Mouse (Mus musculus): Measurements from ENCODE around the gene Borcs8. TPM values are rescaled to one million over a fixed set of nuclear protein-coding genes. Genes with fewer than 3 reads are reported as not detected.

The Borcs8 gene
- polyA plus RNA-seq (2015; fragmentation: Illumina TruSeq; extraction: RNeasy Lipid Tissue Mini Kit (QIAGEN cat#74804); ENCODE audit: low read depth, low replicate concordance), result 79.7 TPM

DNA sequence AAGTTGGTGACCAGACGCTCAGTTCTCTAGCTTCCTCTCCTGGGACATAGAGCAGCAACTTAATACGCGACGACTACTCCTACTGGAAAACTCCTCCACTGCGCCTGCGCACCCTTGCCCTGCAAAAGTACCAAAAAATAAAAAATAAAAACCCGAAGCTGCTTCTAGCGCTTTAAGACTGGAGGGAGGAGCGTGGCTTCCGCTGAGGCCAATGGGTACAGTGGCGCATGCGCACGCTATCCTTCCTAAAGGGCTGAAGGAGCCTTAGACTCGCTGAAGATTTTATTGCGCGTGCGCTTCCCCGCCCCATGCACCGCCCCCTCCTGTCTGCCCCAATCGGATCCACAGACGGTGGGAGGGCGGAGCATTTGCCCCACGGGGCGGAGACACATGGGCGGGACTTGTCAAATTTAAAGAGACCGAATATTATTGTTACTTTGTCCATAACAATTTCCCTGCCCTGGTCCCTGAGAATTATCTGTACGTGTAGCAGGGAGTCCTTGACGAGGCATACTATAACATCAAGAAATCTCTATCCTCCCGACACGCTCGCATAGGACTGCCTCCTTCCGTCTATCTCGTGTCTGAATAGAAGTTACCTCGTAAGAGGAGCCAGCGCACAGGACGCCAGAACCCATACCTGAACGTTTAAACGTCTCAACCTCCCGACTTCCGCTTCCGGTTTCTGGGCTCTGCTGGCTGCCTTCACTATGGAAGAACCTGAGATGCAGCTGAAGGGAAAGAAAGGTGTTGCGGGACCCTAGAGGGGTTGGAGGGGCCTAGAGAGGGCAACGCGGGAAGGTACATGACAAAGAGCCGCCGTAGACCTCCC is at the start of gene Borcs8, which contains the start of the genes Rfxank and Mef2b:
Borcs8 (plus strand) TSS at position 474 of the 832 bp plus-strand sequence.
Rfxank (minus strand) TSS at position 129 of the 832 bp plus-strand sequence.
Mef2b (plus strand) TSS at position 686 of the 832 bp plus-strand sequence.

DNA sequence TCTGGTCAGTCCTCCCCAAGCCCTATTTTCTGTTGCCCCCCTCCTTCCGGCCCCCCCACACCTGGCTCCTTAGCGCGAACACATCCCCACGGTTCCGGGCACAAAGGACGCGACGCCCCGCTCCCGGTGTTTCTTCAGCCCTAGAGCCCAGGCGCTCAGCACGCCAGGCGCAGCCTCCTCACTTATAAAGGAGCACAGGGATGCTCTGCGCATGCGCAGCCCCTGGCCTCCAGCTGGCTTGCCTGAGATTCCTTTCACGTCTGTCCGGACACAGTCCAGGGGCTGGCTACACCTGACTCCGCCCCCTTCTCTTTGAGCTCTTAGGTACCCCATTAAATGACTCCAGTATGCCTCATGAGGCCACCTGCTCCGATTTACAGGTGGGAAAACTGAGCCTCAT is 18.6 kb upstream of the Borcs8 start, which contains the start of gene Ncan:
Ncan (minus strand) TSS at position 207 of the 400 bp plus-strand sequence.

DNA sequence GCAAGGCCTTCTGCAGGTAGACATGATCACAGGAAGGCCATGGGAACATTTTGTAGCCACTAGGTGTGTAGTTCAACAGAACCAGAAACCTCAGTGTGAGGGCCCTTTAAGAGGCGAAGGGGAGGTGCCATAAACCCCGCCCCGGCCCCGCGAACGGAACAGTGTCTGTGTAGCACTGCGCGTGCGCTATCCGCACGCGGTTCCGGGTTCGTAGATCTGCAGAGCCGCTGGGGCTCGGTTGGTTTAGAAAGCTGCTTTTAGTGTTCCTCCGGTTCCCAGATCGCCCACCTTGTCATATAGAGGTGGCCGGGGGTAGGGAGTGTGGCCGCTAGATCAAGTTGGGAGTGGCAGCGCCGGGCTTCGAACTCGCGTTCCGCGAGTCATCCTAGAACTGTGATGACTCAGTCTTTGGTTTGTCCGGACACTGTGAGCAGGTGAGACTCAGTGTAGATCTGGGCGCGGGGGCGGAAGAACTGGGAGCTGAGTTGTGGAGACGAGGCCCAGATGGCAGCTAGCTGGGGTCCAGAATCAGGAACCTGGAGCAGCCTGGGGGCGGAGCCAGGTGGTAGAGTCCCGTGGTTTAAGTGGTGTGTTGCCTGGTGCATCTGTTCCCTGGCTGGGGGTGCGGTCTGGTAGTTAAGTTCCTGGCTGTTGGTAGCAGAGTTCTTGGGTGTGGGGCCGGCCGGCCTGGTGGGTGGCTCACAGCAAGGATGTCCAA is 8.0 kb upstream of the Borcs8 start, which contains the start of gene Nr2c2ap:
Nr2c2ap (plus strand) TSS at position 168 of the 718 bp plus-strand sequence.

DNA sequence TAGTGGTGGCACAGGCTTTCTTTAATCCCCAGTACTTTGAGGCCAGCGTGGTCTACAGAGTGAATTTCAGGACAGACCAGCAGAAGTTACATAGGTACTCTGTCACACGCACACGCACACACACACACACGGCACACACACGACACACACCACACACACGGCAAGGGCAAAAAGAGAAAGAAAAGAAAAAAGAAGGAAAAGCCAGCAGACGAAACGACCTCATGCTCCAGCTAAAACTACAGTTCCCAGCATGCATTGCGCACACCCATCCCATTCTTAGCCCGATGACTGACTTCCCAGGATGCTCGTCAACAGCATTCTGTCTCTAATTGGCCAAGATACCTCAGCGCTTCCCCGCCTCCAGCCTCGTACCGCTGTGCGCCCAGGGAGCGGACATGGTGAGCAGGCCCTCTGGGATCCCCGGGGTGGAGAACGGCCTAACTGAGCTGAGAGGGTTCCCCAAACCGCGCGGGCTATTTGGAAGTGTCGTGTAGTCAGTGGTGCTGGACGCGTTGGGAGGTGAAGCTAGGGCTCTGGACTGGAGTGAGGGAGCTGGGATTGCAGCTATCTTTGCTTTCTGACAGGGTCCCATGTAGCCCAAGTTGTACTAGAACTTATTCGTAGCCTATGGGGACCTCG is 32.9 kb downstream of the Borcs8 start, which contains the start of gene Tmem161a:
Tmem161a (plus strand) TSS at position 314 of the 639 bp plus-strand sequence.

Other genes with a start within 250 kb of the Borcs8 start
- gene Tssk6, start 237.3 kb upstream of the Borcs8 start, polyA plus RNA-seq (2015; fragmentation: Illumina TruSeq; extraction: RNeasy Lipid Tissue Mini Kit (QIAGEN cat#74804); ENCODE audit: low read depth, low replicate concordance), result not detected
- gene Ndufa13, start 236.9 kb upstream of the Borcs8 start, polyA plus RNA-seq (2015; fragmentation: Illumina TruSeq; extraction: RNeasy Lipid Tissue Mini Kit (QIAGEN cat#74804); ENCODE audit: low read depth, low replicate concordance), result 228 TPM
- 14.3 TPM for gene Yjefn3, start 236.8 kb upstream of the Borcs8 start, polyA plus RNA-seq (2015; fragmentation: Illumina TruSeq; extraction: RNeasy Lipid Tissue Mini Kit (QIAGEN cat#74804); ENCODE audit: low read depth, low replicate concordance)
- 17.6 TPM for gene Gatad2a, start 143.1 kb upstream of the Borcs8 start, polyA plus RNA-seq (2015; fragmentation: Illumina TruSeq; extraction: RNeasy Lipid Tissue Mini Kit (QIAGEN cat#74804); ENCODE audit: low read depth, low replicate concordance)
- gene Mau2, start 96.8 kb upstream of the Borcs8 start, polyA plus RNA-seq (2015; fragmentation: Illumina TruSeq; extraction: RNeasy Lipid Tissue Mini Kit (QIAGEN cat#74804); ENCODE audit: low read depth, low replicate concordance), result 56.6 TPM
- gene Sugp1, start 96.7 kb upstream of the Borcs8 start, polyA plus RNA-seq (2015; fragmentation: Illumina TruSeq; extraction: RNeasy Lipid Tissue Mini Kit (QIAGEN cat#74804); ENCODE audit: low read depth, low replicate concordance), result 40.9 TPM
- gene Tm6sf2, start 66.6 kb upstream of the Borcs8 start, polyA plus RNA-seq (2015; fragmentation: Illumina TruSeq; extraction: RNeasy Lipid Tissue Mini Kit (QIAGEN cat#74804); ENCODE audit: low read depth, low replicate concordance), result 3.4 TPM
- gene Hapln4, start 56.0 kb upstream of the Borcs8 start, polyA plus RNA-seq (2015; fragmentation: Illumina TruSeq; extraction: RNeasy Lipid Tissue Mini Kit (QIAGEN cat#74804); ENCODE audit: low read depth, low replicate concordance), result 85.0 TPM
- gene Ncan, start 18.6 kb upstream of the Borcs8 start, polyA plus RNA-seq (2015; fragmentation: Illumina TruSeq; extraction: RNeasy Lipid Tissue Mini Kit (QIAGEN cat#74804); ENCODE audit: low read depth, low replicate concordance), result 58.0 TPM
- 29.2 TPM for gene Nr2c2ap, start 8.2 kb upstream of the Borcs8 start, polyA plus RNA-seq (2015; fragmentation: Illumina TruSeq; extraction: RNeasy Lipid Tissue Mini Kit (QIAGEN cat#74804); ENCODE audit: low read depth, low replicate concordance)
- 14.6 TPM for gene Rfxank, start 345 bp upstream of the Borcs8 start, polyA plus RNA-seq (2015; fragmentation: Illumina TruSeq; extraction: RNeasy Lipid Tissue Mini Kit (QIAGEN cat#74804); ENCODE audit: low read depth, low replicate concordance)
- not detected for gene Mef2b, start 212 bp downstream of the Borcs8 start, polyA plus RNA-seq (2015; fragmentation: Illumina TruSeq; extraction: RNeasy Lipid Tissue Mini Kit (QIAGEN cat#74804); ENCODE audit: low read depth, low replicate concordance)
- 30.0 TPM for gene Tmem161a, start 32.9 kb downstream of the Borcs8 start, polyA plus RNA-seq (2015; fragmentation: Illumina TruSeq; extraction: RNeasy Lipid Tissue Mini Kit (QIAGEN cat#74804); ENCODE audit: low read depth, low replicate concordance)
- 27.2 TPM for gene Slc25a42, start 72.8 kb downstream of the Borcs8 start, polyA plus RNA-seq (2015; fragmentation: Illumina TruSeq; extraction: RNeasy Lipid Tissue Mini Kit (QIAGEN cat#74804); ENCODE audit: low read depth, low replicate concordance)
- gene Sugp2, start 94.7 kb downstream of the Borcs8 start, polyA plus RNA-seq (2015; fragmentation: Illumina TruSeq; extraction: RNeasy Lipid Tissue Mini Kit (QIAGEN cat#74804); ENCODE audit: low read depth, low replicate concordance), result 63.2 TPM
- gene Armc6, start 95.0 kb downstream of the Borcs8 start, polyA plus RNA-seq (2015; fragmentation: Illumina TruSeq; extraction: RNeasy Lipid Tissue Mini Kit (QIAGEN cat#74804); ENCODE audit: low read depth, low replicate concordance), result 41.9 TPM
- 20.1 TPM for gene Homer3, start 143.3 kb downstream of the Borcs8 start, polyA plus RNA-seq (2015; fragmentation: Illumina TruSeq; extraction: RNeasy Lipid Tissue Mini Kit (QIAGEN cat#74804); ENCODE audit: low read depth, low replicate concordance)
- 44.8 TPM for gene Ddx49, start 163.0 kb downstream of the Borcs8 start, polyA plus RNA-seq (2015; fragmentation: Illumina TruSeq; extraction: RNeasy Lipid Tissue Mini Kit (QIAGEN cat#74804); ENCODE audit: low read depth, low replicate concordance)
- gene Cope, start 163.0 kb downstream of the Borcs8 start, polyA plus RNA-seq (2015; fragmentation: Illumina TruSeq; extraction: RNeasy Lipid Tissue Mini Kit (QIAGEN cat#74804); ENCODE audit: low read depth, low replicate concordance), result 172 TPM
- 65.7 TPM for gene Cers1, start 176.3 kb downstream of the Borcs8 start, polyA plus RNA-seq (2015; fragmentation: Illumina TruSeq; extraction: RNeasy Lipid Tissue Mini Kit (QIAGEN cat#74804); ENCODE audit: low read depth, low replicate concordance)
- gene Gdf1, start 190.3 kb downstream of the Borcs8 start, polyA plus RNA-seq (2015; fragmentation: Illumina TruSeq; extraction: RNeasy Lipid Tissue Mini Kit (QIAGEN cat#74804); ENCODE audit: low read depth, low replicate concordance), result 3.5 TPM
- gene Upf1, start 213.8 kb downstream of the Borcs8 start, polyA plus RNA-seq (2015; fragmentation: Illumina TruSeq; extraction: RNeasy Lipid Tissue Mini Kit (QIAGEN cat#74804); ENCODE audit: low read depth, low replicate concordance), result 29.0 TPM
- 0.18 TPM for gene Comp, start 234.1 kb downstream of the Borcs8 start, polyA plus RNA-seq (2015; fragmentation: Illumina TruSeq; extraction: RNeasy Lipid Tissue Mini Kit (QIAGEN cat#74804); ENCODE audit: low read depth, low replicate concordance)